Mouse (Mus musculus): ENCODE results near the gene Samd10.

DNA sequence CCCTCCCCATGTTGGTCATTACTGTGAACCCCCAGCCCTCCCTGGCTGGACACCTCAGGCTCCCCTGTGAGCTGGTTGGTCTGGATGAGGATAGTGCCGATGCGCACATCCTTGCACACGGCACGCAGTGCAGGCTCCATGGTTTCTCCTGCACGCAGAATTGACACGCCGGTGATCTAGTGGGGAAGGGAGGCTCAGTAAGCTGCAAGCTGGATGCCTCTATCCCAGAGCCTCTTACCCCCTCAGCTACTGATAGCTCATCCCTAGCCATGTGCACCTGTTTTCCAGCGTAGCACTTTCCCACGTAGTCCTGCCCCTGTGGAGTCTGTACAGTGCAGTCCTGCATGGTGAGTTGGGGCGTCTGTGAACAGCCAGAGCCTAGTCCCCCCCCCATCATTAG is 29.2 kb downstream of the Samd10 start:
- TF ChIP-seq CTCF (IDR thresholded peaks at IDR 0.05; ENCODE audit: low read depth) (no peak), EP300 (IDR thresholded peaks at IDR 0.05; ENCODE audit: low read depth) (no peak)
